Mouse (Mus musculus): ENCODE data around the gene Kmt2c.

DNA sequence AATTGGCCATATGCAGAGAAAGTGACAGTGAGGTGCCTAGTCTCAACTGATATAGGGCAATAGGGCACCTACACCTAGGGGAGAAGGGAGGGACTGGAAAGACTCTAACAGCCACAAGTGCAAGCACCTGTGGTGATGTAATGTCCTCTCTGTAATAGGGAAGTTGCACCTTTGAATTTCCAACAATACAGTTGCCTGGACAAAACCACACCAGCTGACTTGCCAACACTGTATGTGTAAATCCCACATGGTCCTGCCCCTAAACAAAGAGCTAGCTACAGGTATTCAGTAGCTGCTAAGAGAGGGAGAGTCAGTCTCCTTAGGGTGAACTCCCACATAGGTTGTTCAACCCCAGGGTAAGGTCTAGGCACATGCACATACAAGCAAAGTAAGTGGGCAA lies 41.8 kb upstream of the Kmt2c start:
- TF ChIP-seq POLR2A (IDR thresholded peaks at IDR 0.05; ENCODE audit: insufficient read depth, low read depth, low read length) (no peak), CTCF (IDR thresholded peaks at IDR 0.05; ENCODE audit: insufficient read depth, low read depth, low read length) (no peak)

Data from olfactory bulb, adult 2 months (tissue).